Mouse (Mus musculus) midbrain, embryonic 16.5 days (tissue): Measurements from ENCODE around the gene Clstn1. TPM values are rescaled to one million over a fixed set of nuclear protein-coding genes. Genes with fewer than 3 reads are reported as not detected.

Experiments used
- ATAC-seq: fragments of 200-750 bp; cut with Nextera tagmentation; 2 replicates; pipeline ENCODE4 v1.8.0; 2017; ENCODE audit warnings: moderate TSS enrichment
- H3K27ac ChIP-seq: fragments of 300-500 bp; sonication (generic); 2 replicates; pipeline ENCODE4 v1.5.1; 2014; ENCODE audit warnings: mild to moderate bottlenecking, low read length, mixed read lengths
- H3K27me3 ChIP-seq: fragments of 300-500 bp; sonication (generic); 2 replicates; pipeline ENCODE4 v1.6.1; 2014; ENCODE audit warnings: low read depth, low read length, mixed read lengths; ENCODE audit not compliant: control insufficient read depth, insufficient read depth
- H3K36me3 ChIP-seq: fragments of 300-500 bp; sonication (generic); 2 replicates; pipeline ENCODE4 v1.6.1; 2014; ENCODE audit warnings: mild to moderate bottlenecking, low read length, moderate library complexity, mixed read lengths; ENCODE audit not compliant: control insufficient read depth, insufficient read depth
- H3K4me1 ChIP-seq: fragments of 300-500 bp; sonication (generic); 2 replicates; pipeline ENCODE4 v1.6.1; 2014; ENCODE audit warnings: mild to moderate bottlenecking, low read length, mixed read lengths; ENCODE audit not compliant: control insufficient read depth, insufficient read depth
- H3K4me2 ChIP-seq: fragments of 300-500 bp; sonication (generic); 2 replicates; pipeline ENCODE4 v1.6.1; 2014; ENCODE audit warnings: mild to moderate bottlenecking, low read length, mixed read lengths
- H3K4me3 ChIP-seq: fragments of 300-500 bp; sonication (generic); 2 replicates; pipeline ENCODE4 v1.5.1; 2014; ENCODE audit warnings: low read depth, mild to moderate bottlenecking, low read length, moderate library complexity, mixed read lengths
- H3K9ac ChIP-seq: fragments of 300-500 bp; sonication (generic); 2 replicates; pipeline ENCODE4 v1.6.1; 2014; ENCODE audit warnings: low read depth, low read length, mixed read lengths
- H3K9me3 ChIP-seq: fragments of 300-500 bp; sonication (generic); replicated peaks from 2 replicates; pipeline ENCODE4 v1.6.1; 2014; ENCODE audit warnings: mild to moderate bottlenecking, low read length, mixed read lengths; ENCODE audit not compliant: control insufficient read depth, poor library complexity, severe bottlenecking
- WGBS: fragments of 180-500 bp; shearing (Covaris S2); extraction: QIAGEN DNeasy Blood & Tissue Kit; methylation state at CpG from one replicate; pipeline ENCODE4 v1.1.7; 2014; 5-methylcytosine and 5-hydroxymethylcytosine counted together
- polyA plus RNA-seq: library from polyadenylated mRNA; unstranded; fragments of >200 nt; fragmentation: Nextera tagmentation; extraction: Ambion mirVana; gene quantifications from 2 replicates; pipeline ENCODE4 v1.2.1, GENCODE M21; 2015

The Clstn1 gene
- polyA plus RNA-seq, 1 experiment from 2014 or later: 80.2 TPM

DNA sequence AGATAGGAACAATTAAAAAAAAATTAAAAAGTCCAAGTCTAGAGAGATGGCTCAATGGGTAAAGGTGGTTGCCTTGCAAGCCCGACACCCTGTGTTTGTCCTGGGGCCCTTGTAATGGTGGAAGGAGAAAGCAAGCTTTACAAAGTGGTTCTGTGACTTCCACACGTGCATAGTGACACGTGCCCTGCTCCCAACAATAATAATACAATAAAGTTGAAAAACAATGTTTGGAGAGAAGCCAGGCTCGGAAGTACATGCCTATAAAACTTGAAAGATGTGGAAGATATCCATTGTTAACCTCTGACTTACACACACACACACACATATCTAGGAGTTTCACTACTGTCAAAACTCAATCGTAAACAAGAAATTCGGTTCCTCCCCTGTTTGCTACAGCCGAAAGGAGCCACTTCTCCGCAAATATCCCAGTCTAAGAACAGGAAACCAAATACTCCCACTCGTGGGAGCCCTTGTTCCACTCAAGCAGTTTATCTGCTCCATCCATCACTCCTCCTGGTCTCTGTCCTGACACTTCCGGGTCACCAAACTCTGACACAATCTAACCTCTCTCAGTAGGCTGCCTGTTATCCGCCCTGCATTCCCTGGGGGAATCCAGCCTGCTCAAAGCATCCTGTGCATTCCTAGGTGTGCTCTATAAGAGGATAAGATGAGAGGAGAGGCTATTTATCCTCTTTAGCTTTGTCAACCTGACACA is 92.9 kb downstream of the Clstn1 start:
- no peaks in the 10 kb centered on the region for H3K27me3 ChIP-seq
- no peak overlapping the region for H3K4me2 ChIP-seq
- no peak overlapping the region for H3K27ac ChIP-seq
- peaks cover 12% of the 10 kb centered on the region; the same call in 1 of the 2 replicates for H3K4me1 ChIP-seq
- no peak for ATAC-seq
- no peak overlapping the region for H3K9ac ChIP-seq
- no peak overlapping the region for H3K4me3 ChIP-seq
- no peaks in the 10 kb centered on the region for H3K36me3 ChIP-seq
- WGBS: 78% methylated on average over 11 of the region's 11 CpGs
- no peaks in the 10 kb centered on the region for H3K9me3 ChIP-seq

DNA sequence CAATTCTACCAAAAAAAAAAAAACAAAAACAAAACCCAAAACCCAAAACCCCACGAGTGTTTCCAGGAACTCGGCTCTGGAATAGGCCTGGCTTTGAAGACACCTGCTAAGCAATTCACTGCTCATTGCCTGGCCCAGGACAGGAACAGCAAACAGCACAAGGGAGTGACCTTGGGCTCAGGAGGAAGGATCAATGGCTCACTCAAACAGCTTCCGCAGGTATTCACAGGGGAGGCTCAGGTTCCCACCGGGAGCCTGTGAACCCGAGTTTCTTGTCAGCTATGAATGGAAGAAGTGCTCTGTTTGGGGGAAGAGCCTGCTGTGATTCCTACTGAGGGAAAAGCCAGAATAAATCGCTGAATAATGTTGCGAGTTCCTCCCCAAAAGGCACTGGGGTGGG is 97.6 kb downstream of the Clstn1 start:
- no peak overlapping the region for H3K4me2 ChIP-seq
- H3K36me3 ChIP-seq: no peaks in the 10 kb centered on the region
- no peak for ATAC-seq
- no peak overlapping the region for H3K27ac ChIP-seq
- H3K9ac ChIP-seq: no peak overlapping the region
- WGBS: 18% methylated on average over 7 of the region's 7 CpGs
- no peaks in the 10 kb centered on the region for H3K27me3 ChIP-seq
- H3K4me3 ChIP-seq: no peak overlapping the region
- no peaks in the 10 kb centered on the region for H3K4me1 ChIP-seq
- no peaks in the 10 kb centered on the region for H3K9me3 ChIP-seq

DNA sequence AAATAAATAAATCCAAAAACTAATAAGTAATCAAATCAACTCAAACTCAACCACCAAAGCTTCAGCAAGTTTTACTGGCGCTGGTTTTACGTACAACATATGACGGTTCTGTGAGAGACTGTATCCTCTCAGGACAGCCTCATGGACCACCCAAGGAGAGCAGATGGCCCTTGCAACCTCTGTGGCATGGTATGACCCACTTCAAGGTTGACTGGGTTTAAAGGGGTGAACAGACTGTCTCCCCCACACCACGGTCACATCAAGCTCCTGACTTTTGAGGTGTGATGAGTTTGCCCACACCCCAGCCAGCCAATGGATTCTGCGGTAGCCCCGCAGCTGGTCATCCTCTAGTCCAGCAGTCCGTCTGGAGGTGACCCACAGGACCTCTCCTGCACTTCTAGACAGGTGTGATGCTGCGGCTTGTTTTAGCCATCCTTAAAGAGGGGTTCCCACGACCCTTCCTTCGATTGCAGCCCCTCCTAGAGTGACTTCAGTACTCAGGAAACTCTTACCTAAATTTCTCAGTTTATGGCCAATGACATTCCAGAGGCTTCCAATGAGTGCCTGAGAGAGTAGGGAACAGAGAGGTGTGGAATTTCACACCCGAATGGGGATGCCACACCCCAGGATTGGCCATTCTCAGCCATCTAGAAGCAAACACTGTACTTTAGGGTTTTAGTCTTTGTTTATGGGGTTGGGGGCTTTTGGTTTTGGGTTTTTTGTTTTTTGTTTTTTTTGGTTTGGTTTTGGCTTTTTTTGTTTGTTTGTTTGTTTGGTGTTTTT is 98.8 kb downstream of the Clstn1 start:
- H3K27ac ChIP-seq: no peak overlapping the region
- H3K36me3 ChIP-seq: no peaks in the 10 kb centered on the region
- no peak overlapping the region for H3K9ac ChIP-seq
- no peaks in the 10 kb centered on the region for H3K4me1 ChIP-seq
- no peaks in the 10 kb centered on the region for H3K27me3 ChIP-seq
- no peaks in the 10 kb centered on the region for H3K9me3 ChIP-seq
- ATAC-seq: no peak
- 88% methylated on average over 11 of the region's 11 CpGs for WGBS
- H3K4me3 ChIP-seq: no peak overlapping the region
- H3K4me2 ChIP-seq: no peak overlapping the region

DNA sequence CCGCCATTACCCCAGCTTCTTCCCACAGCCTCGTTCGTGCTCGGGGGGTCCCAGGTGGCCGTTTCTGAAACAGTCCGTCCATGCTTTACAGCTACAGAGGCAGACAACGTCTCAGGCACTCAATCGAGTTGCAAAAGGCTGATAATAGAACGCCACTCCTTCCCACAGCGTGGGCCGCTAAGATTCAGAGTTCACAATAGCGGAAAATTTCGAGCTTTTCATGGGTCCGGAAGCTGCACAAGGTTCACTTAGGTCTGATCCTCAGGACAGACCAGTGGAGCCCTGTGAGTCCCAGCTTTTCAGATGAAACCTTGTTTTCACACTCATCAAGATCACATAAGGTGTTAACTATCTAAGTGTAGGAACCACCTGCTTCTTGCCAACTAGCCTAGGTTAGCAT is 102.6 kb downstream of the Clstn1 start:
- H3K4me3 ChIP-seq: no peak overlapping the region
- H3K4me2 ChIP-seq: no peak overlapping the region
- no peak overlapping the region for H3K27ac ChIP-seq
- no peaks in the 10 kb centered on the region for H3K27me3 ChIP-seq
- H3K9ac ChIP-seq: no peak overlapping the region
- 68% methylated on average over 14 of the region's 14 CpGs for WGBS
- no peaks in the 10 kb centered on the region for H3K9me3 ChIP-seq
- no peak for ATAC-seq
- H3K36me3 ChIP-seq: no peaks in the 10 kb centered on the region
- H3K4me1 ChIP-seq: no peaks in the 10 kb centered on the region

DNA sequence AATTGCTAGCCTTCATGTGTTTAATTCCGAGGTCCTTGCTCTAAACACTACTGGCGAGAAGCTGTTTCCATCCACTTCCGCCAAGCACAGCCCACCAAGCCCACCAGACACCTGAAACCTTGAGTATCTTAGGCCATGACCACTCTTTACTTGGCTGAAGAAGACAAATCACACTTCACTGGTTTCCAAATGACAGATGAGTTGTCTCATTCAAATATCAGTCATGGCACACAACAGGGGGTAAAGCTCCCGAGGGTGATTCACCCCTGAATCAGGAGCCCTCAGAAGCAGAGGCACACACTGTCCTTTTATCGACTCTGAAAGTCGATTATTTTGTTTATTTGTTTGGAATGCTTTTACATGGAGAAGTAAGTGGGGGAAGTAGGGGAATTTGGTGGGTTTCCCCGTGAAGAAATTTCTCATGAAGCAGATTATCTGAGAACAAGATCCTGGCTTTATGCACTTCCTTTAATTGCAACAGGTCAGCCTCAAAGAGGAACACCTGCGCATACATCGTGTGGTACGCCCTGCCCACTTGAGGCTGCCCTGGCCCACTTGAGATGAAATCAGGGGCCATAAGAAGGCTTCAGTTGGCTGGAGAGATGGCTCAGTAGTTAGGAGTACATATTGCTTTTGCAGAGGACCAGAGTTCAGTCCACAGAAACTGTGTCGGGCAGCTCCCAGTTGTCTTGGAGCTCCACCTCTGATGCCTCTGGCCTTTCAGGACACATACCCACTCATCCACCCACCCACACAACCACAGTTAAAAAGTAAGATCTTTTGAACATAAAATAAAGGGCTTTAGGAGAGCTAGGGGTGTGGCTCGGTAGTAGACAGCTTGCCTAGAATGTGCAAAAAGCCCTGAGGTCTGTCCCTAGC is 103.8 kb downstream of the Clstn1 start:
- Histone ChIP-seq H3K36me3 (no peaks in the 10 kb centered on the region), H3K9ac (no peak overlapping the region), H3K4me1 (no peaks in the 10 kb centered on the region), H3K27me3 (no peaks in the 10 kb centered on the region), H3K27ac (no peak overlapping the region), H3K9me3 (no peaks in the 10 kb centered on the region), H3K4me3 (no peak overlapping the region), H3K4me2 (no peak overlapping the region)
- WGBS: 82% methylated on average over 12 of the region's 12 CpGs
- no peak for ATAC-seq

DNA sequence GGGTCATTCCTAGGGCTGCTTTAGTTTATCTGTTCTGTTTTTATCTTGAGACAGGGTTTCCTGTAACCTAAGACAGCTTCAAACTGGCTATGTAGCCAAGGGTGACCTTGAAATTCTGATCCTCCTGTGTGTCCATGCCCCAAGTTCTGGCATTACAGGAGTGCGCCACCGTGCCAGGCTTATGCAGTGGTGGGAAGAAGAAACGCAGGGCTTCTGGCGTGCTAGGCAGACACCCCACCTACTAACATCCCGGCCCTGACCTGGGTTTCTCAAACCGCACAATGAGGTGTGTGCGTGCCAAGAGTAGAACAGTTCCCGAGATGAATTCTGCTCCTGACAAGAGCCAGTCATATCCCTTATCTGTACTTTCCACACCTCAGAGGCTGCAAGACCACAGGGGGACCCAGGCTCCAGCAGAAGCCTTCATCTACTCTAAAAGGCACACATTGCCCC is 104.6 kb downstream of the Clstn1 start:
- 95% methylated on average over 8 of the region's 8 CpGs for WGBS
- Histone ChIP-seq H3K4me1 (no peaks in the 10 kb centered on the region), H3K9me3 (no peaks in the 10 kb centered on the region), H3K27me3 (no peaks in the 10 kb centered on the region), H3K27ac (no peak overlapping the region), H3K9ac (no peak overlapping the region), H3K36me3 (no peaks in the 10 kb centered on the region), H3K4me2 (no peak overlapping the region), H3K4me3 (no peak overlapping the region)
- ATAC-seq: no peak

DNA sequence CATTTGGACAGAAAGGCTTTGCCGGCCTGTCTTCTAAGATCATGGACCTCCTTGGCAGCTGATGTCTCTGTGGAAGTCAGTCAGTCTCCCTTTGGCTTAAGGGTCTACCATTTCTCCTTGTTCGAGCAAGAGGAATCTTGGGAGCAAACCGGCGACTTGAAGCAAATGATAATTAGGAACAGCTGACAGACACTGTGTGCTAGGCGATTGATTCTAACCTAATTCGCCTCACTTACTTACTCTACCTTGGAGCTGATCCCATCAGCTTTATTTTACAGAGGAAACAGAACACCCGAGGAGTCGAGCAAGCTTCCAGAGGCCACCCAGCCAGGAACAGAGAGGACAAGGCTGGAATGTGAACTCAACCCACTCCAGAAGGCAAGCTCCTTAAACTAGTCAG is 105.1 kb downstream of the Clstn1 start:
- Histone ChIP-seq H3K4me2 (no peak overlapping the region), H3K27me3 (no peaks in the 10 kb centered on the region), H3K4me1 (no peaks in the 10 kb centered on the region; the same call in 1 of the 2 replicates), H3K9me3 (no peaks in the 10 kb centered on the region), H3K9ac (no peak overlapping the region), H3K27ac (no peak overlapping the region), H3K36me3 (no peaks in the 10 kb centered on the region), H3K4me3 (no peak overlapping the region)
- WGBS: 76% methylated on average over 8 of the region's 8 CpGs
- ATAC-seq: no peak

DNA sequence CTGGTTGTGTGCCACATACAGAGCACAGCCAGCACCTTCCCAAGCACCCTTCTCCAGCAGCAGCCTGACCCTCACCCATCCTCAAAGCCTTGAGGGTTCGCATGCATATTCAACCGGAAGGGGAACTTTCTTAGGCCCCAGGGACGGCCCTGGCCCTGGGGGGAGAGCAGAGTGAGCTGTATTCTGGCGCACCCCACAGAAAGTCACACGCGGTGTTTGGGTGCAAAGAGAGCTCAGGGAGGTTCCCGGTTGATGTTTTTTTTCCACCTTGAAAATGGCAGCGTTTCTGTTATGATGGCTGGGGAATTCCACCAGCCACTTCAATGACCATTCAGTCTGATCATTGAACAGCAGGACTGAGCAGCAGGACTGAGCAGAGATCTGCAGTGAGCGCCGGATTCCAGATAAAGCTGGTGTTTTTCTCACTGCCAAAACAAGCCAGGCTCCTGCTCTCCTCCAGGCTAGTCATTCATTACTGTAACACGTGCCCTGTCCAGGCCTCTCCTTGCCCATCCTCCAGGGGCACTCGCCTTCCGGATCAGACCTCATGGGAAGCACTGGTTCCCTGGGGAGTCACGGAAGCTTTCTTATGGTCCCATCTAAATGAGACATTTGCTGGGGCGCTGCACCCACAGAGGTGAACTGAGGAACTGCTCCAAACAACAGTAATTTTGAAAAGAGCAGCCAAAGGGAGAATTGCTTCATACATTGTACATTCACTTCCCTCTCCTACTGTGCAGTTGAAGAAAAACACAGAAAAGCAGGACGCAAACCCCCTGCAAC is 110.1 kb downstream of the Clstn1 start:
- H3K4me1 ChIP-seq: peaks cover 4% of the 10 kb centered on the region; the same call in 1 of the 2 replicates
- H3K4me3 ChIP-seq: no peak overlapping the region
- peaks cover 8% of the 10 kb centered on the region for H3K27me3 ChIP-seq
- no peaks in the 10 kb centered on the region for H3K36me3 ChIP-seq
- H3K9ac ChIP-seq: no peak overlapping the region
- H3K27ac ChIP-seq: no peak overlapping the region
- H3K9me3 ChIP-seq: no peaks in the 10 kb centered on the region
- ATAC-seq: no peak
- 36% methylated on average over 16 of the region's 16 CpGs for WGBS
- no peak overlapping the region for H3K4me2 ChIP-seq
